Mouse (Mus musculus) neural tube, embryonic 14.5 days (tissue): ENCODE results near the gene Atp6ap1l. TPM values are rescaled to one million over a fixed set of nuclear protein-coding genes. Genes with fewer than 3 reads are reported as not detected.

Source experiments
- polyA plus RNA-seq: library from polyadenylated mRNA; unstranded; fragments of >200 nt; fragmentation: Nextera tagmentation; extraction: Ambion mirVana; gene quantifications from 2 replicates; pipeline ENCODE4 v1.2.1, GENCODE M21; 2014

The Atp6ap1l gene
- polyA plus RNA-seq, 1 experiment from 2014 or later: 0.47 TPM

Other genes with a start within 250 kb of the Atp6ap1l start
- gene Rps23, start 17.6 kb upstream of the Atp6ap1l start, polyA plus RNA-seq: 132 and 134 TPM in 2 replicates